Comparison of ENCODE assay signal across 16 mouse cellular contexts in genomic region chr9:99183043-99183670, GRCm38 (mm10). TPM values are rescaled to one million over a fixed set of nuclear protein-coding genes. Genes with fewer than 3 reads are reported as not detected.
DNase-seq lines count a peak whose midpoint lies in the region; ATAC-seq lines count a peak whose summit lies in the region.
"Had no signal": no experiment of that assay in that cellular context is flagged by ENCODE, and none has a peak within 500 bp of the region (broad histone marks: within the 10 kb centered on the region; RNA-seq: fewer than 3 reads in every experiment).

No protein-coding gene starts in this region.

- H3K4me2 ChIP-seq in liver, embryonic 13.5 days = peak overlapping the region; percentile 50
- H3K4me2 ChIP-seq in midbrain, embryonic 15.5 days = no peak overlapping the region
- H3K4me2 ChIP-seq: neural tube, embryonic 12.5 days had no signal

- DNase-seq in left cerebral cortex, postnatal 14 days (ENCODE audit: low spot score in 2 of 2) = peak; percentile 4 to 51
- no peak for DNase-seq in left cerebral cortex, postnatal 10 days (ENCODE audit: extremely low spot score in 1 of 2, low spot score in 2 of 2)
- DNase-seq in liver, embryonic 13.5 days = peak; percentile 29
- DNase-seq in adipocyte (ENCODE audit: low spot score) = no peak
- DNase-seq in kidney, postnatal 36 days = no peak
- DNase-seq: adrenal gland, postnatal 14 days; cerebellum, postnatal 14 days; gastrocnemius, postnatal 36 days; layer of hippocampus, postnatal 36 days; right cerebral cortex, postnatal 25 days had no signal

- peak; percentile 62 for ATAC-seq in liver, embryonic 13.5 days (ENCODE audit: low read depth)
- ATAC-seq in neutrophil, adult 5-6 weeks (ENCODE audit: extremely low read depth, insufficient number of reproducible peaks, low FRiP score, poor library complexity, severe bottlenecking) = peak; percentile 63; the same call in 1 of the 2 replicates
- no peak for ATAC-seq in midbrain, embryonic 15.5 days (replicated peaks)

- no peaks in the 10 kb centered on the region for H3K27me3 ChIP-seq in liver, embryonic 13.5 days
- no peaks in the 10 kb centered on the region for H3K27me3 ChIP-seq in midbrain, embryonic 15.5 days (replicated peaks)
- H3K27me3 ChIP-seq: neural tube, embryonic 12.5 days had no signal

- H3K9me3 ChIP-seq in liver, embryonic 13.5 days (replicated peaks) = no peaks in the 10 kb centered on the region
- no peaks in the 10 kb centered on the region for H3K9me3 ChIP-seq in midbrain, embryonic 15.5 days
- H3K9me3 ChIP-seq: neural tube, embryonic 12.5 days had no signal

- H3K4me1 ChIP-seq in brown adipose tissue, adult 24 weeks (ENCODE audit: control insufficient read depth, insufficient read depth, insufficient read length, low read length) = no peaks in the 10 kb centered on the region; the same call in 1 of the 2 replicates
- H3K4me1 ChIP-seq in liver, embryonic 13.5 days (replicated peaks) = peaks cover 30% of the 10 kb centered on the region
- no peaks in the 10 kb centered on the region for H3K4me1 ChIP-seq in midbrain, embryonic 15.5 days
- H3K4me1 ChIP-seq: neural tube, embryonic 12.5 days had no signal

- peak overlapping the region; percentile 46; the same call in 1 of the 2 replicates for H3K27ac ChIP-seq in brown adipose tissue, adult 24 weeks (replicated peaks; ENCODE audit: low read depth, low read length)
- peak overlapping the region; percentile 66 for H3K27ac ChIP-seq in liver, embryonic 13.5 days
- H3K27ac ChIP-seq in midbrain, embryonic 15.5 days = no peak overlapping the region
- H3K27ac ChIP-seq: neural tube, embryonic 12.5 days had no signal

- no peaks in the 10 kb centered on the region for H3K36me3 ChIP-seq in liver, embryonic 13.5 days
- H3K36me3 ChIP-seq in midbrain, embryonic 15.5 days (replicated peaks) = no peaks in the 10 kb centered on the region
- H3K36me3 ChIP-seq: neural tube, embryonic 12.5 days had no signal

- intact Hi-C loops in left cerebral cortex, postnatal 14 days (cut with DNase I) = no loop called here
- intact Hi-C loops in left cerebral cortex, postnatal 10 days (cut with DNase I) = no loop called here

- 13% methylated on average over 8 of the region's 8 CpGs for WGBS in liver, embryonic 13.5 days (ENCODE audit: insufficient replicate concordance)
- 91% methylated on average over 8 of the region's 8 CpGs for WGBS in midbrain, embryonic 15.5 days

- H3K4me3 ChIP-seq in brown adipose tissue, adult 24 weeks (ENCODE audit: insufficient read depth, low read depth, low read length) = no peak overlapping the region
- H3K4me3 ChIP-seq in liver, embryonic 13.5 days (replicated peaks) = peak overlapping the region; percentile 28
- no peak overlapping the region for H3K4me3 ChIP-seq in midbrain, embryonic 15.5 days
- H3K4me3 ChIP-seq: neural tube, embryonic 12.5 days had no signal

- peak overlapping the region; percentile 31 for H3K9ac ChIP-seq in liver, embryonic 13.5 days
- H3K9ac ChIP-seq in midbrain, embryonic 15.5 days = no peak overlapping the region
- H3K9ac ChIP-seq: neural tube, embryonic 12.5 days had no signal

RNA-seq across cellular contexts. Expression of gene Pik3cb, which starts 42.7 kb away (rescaled TPM):
- 10 to 100 TPM; 19.7 to 21.7 TPM for total RNA-seq in left cerebral cortex, postnatal 14 days (2021)
- 10 to 100 TPM; 18.8 to 19.0 TPM for total RNA-seq in left cerebral cortex, postnatal 10 days (2021)
- 9.9 and 11.0 TPM in 2 replicates for polyA plus RNA-seq in brown adipose tissue, adult 24 weeks (2012; ENCODE audit: insufficient read depth, insufficient read length, missing spikeins)
- polyA plus RNA-seq in liver, embryonic 13.5 days (2015; fragmentation: Nextera tagmentation; extraction: Ambion mirVana) = 2.5 and 2.6 TPM in 2 replicates
- 7.9 and 8.0 TPM in 2 replicates for total RNA-seq in neutrophil, adult 5-6 weeks (2017)
- polyA plus RNA-seq in midbrain, embryonic 15.5 days (2015; fragmentation: Nextera tagmentation; extraction: Ambion mirVana) = 2.3 and 4.4 TPM in 2 replicates

RNA-seq across cellular contexts. Expression of gene Faiml, which starts 53.9 kb away (rescaled TPM):
- total RNA-seq in left cerebral cortex, postnatal 14 days (2021) = not detected
- not detected for total RNA-seq in left cerebral cortex, postnatal 10 days (2021)
- polyA plus RNA-seq in brown adipose tissue, adult 24 weeks (2012; ENCODE audit: insufficient read depth, insufficient read length, missing spikeins) = not detected in 2 replicates
- not detected in 2 replicates for polyA plus RNA-seq in liver, embryonic 13.5 days (2015; fragmentation: Nextera tagmentation; extraction: Ambion mirVana)
- total RNA-seq in neutrophil, adult 5-6 weeks (2017) = not detected in 2 replicates
- not detected in 2 replicates for polyA plus RNA-seq in midbrain, embryonic 15.5 days (2015; fragmentation: Nextera tagmentation; extraction: Ambion mirVana)
- total RNA-seq: adrenal gland, postnatal 14 days; ES-E14; gastrocnemius, postnatal 36 days; layer of hippocampus, postnatal 36 days had no signal
- polyA plus RNA-seq: lung, embryonic 16.5 days; neural tube, embryonic 12.5 days had no signal

Comparison
In these comparisons a context has a peak if more than half of its experiments do, and no peak if none do; other contexts are left out.
1. DNase-seq: peak in left cerebral cortex, postnatal 14 days (2 of 2) and liver, embryonic 13.5 days (single experiment); none in left cerebral cortex, postnatal 10 days (0 of 2), adipocyte (single experiment) and kidney, postnatal 36 days (0 of 2).